Mouse (Mus musculus) brain, embryonic 14.5 days (tissue): ENCODE measurements around the gene Cldn34c3. TPM values are rescaled to one million over a fixed set of nuclear protein-coding genes. Genes with fewer than 3 reads are reported as not detected.
"Not testable (repeated sequence)": the region's sequence is repeated elsewhere in the genome, so short reads cannot be mapped to it uniquely, and the experiment has no call there.

ENCODE experiments used
- DNase-seq: peaks from one replicate; pipeline ENCODE4 v3.0.0-alpha.2; 2011; ENCODE audit warnings: low read depth
- polyA plus RNA-seq: library from polyadenylated mRNA; depleted of rRNA; stranded (reverse); fragments of >200 nt; gene quantifications from 2 replicates; pipeline ENCODE4 v1.2.3, GENCODE M21; 2012; rRNA removed

Cldn34c3 gene
- polyA plus RNA-seq: not detected in 2 replicates

GRCm38 (mm10) chrX:123793365-123793764 is at the start of gene Cldn34c3:
Gene Cldn34c3 (plus strand): TSS chrX:123793665.
- not testable (repeated sequence) for DNase-seq

Other genes with a start within 250 kb of the Cldn34c3 start
- gene Cldn34c2, start 212.0 kb upstream of the Cldn34c3 start, polyA plus RNA-seq: not detected in 2 replicates
- not detected in 2 replicates for gene Gm17467, start 88.9 kb upstream of the Cldn34c3 start, polyA plus RNA-seq